Comparison of ENCODE assay signal across 8 mouse cellular contexts in the genomic region with DNA sequence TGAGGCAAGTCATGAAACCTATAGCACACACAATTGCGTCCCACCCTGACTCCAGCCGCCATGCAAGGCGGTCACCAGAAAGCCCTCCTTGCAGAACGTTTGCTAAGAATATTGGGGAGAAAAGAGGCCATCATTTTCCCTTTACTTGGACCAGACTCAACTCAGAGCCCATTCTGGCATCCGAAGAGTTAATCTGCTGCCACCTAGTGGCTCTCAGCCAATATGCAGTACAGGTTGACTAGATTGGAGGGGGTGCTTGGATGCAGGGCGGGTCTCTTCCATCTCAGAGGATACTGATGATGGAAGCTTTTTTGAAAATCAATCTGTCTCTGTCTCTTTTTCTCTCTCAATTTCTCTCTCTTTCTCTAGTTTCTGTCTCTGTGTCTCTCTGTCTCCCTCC.
DNase-seq lines count a peak whose midpoint lies in the region; ATAC-seq and TF ChIP-seq lines count a peak whose summit lies in the region.

No protein-coding gene starts in this region.

- no peaks in the 10 kb centered on the region for H3K79me2 ChIP-seq in MEL (ENCODE audit: control insufficient read depth, insufficient read depth, low read length, poor library complexity)

- no peaks in the 10 kb centered on the region for H3K27me3 ChIP-seq in MEL (ENCODE audit: control insufficient read depth in 1 of 2, insufficient read depth in 2 of 2, low read length in 2 of 2)
- no peaks in the 10 kb centered on the region for H3K27me3 ChIP-seq in forebrain, embryonic 15.5 days
- H3K27me3 ChIP-seq in midbrain, embryonic 12.5 days, result 0 out of 2 replicates have a peak, but pooled peaks cover 3% of the 10 kb centered on the region

- TF ChIP-seq RAD21 in MEL (IDR thresholded peaks at IDR 0.05; ENCODE audit: low read depth, low read length), result peak; percentile 83

- no peak overlapping the region for H3K4me3 ChIP-seq in MEL (ENCODE audit: control insufficient read depth in 1 of 2, insufficient read depth in 1 of 2, low read depth in 2 of 2, low read length in 2 of 2)
- peak overlapping the region; percentile 12; the same call in 1 of the 2 replicates for H3K4me3 ChIP-seq in forebrain, embryonic 15.5 days
- H3K4me3 ChIP-seq in midbrain, embryonic 12.5 days, result peak overlapping the region; percentile 25

- intact Hi-C loops in left cerebral cortex, postnatal 14 days (cut with DNase I), result no loop called here

- H3K4me1 ChIP-seq in MEL (ENCODE audit: control insufficient read depth in 1 of 2, insufficient read depth in 2 of 2, low read length in 2 of 2), result peaks cover 10 to 11% of the 10 kb centered on the region in 2 experiments; a peak in 3 of 4 replicates
- H3K4me1 ChIP-seq in forebrain, embryonic 15.5 days, result peaks cover 20% of the 10 kb centered on the region
- H3K4me1 ChIP-seq in midbrain, embryonic 12.5 days, result peaks cover 21% of the 10 kb centered on the region

- H3K27ac ChIP-seq in MEL (ENCODE audit: control insufficient read depth, low read depth, low read length), result no peak overlapping the region
- H3K27ac ChIP-seq in forebrain, embryonic 15.5 days (replicated peaks), result 0 out of 2 replicates have a peak overlapping the region, but pooled peaks have one; percentile 5
- peak overlapping the region; percentile 61 for H3K27ac ChIP-seq in midbrain, embryonic 12.5 days (replicated peaks)

- TF ChIP-seq POLR2A in MEL (IDR thresholded peaks at IDR 0.05; ENCODE audit: control insufficient read depth in 1 of 2, insufficient read depth in 1 of 2, low read depth in 1 of 2, low read length in 2 of 2, poor library complexity in 1 of 2), result no peak

- peaks cover 0 to 16% of the 10 kb centered on the region in 2 experiments; a peak in 2 of 4 replicates for H3K36me3 ChIP-seq in MEL (ENCODE audit: control insufficient read depth in 1 of 2, insufficient read depth in 2 of 2, low read length in 2 of 2)
- H3K36me3 ChIP-seq in forebrain, embryonic 15.5 days, result no peaks in the 10 kb centered on the region
- no peaks in the 10 kb centered on the region for H3K36me3 ChIP-seq in midbrain, embryonic 12.5 days

- DNase-seq in MEL (ENCODE audit: low read depth, low spot score), result peak; percentile 70
- DNase-seq in cerebellum, adult 11-12 months, result peak; percentile 16
- DNase-seq in induced T-regulatory cell, adult 2 months (ENCODE audit: low read depth), result peak; percentile 75
- DNase-seq in left cerebral cortex, postnatal 14 days (ENCODE audit: low spot score in 2 of 2), result peak; percentile 77 to 78
- peak; percentile 64 to 79 for DNase-seq in spleen, postnatal 4 days (ENCODE audit: low spot score in 2 of 2)
- DNase-seq in urinary bladder, adult 18-20 months (ENCODE audit: low spot score in 2 of 2), result no peak

- peak overlapping the region; percentile 48 for H3K4me2 ChIP-seq in forebrain, embryonic 15.5 days (replicated peaks)
- H3K4me2 ChIP-seq in midbrain, embryonic 12.5 days (replicated peaks), result peak overlapping the region; percentile 49

- H3K9me3 ChIP-seq in MEL (replicated peaks; ENCODE audit: insufficient read depth, low read length), result no peaks in the 10 kb centered on the region
- H3K9me3 ChIP-seq in forebrain, embryonic 15.5 days, result no peaks in the 10 kb centered on the region
- no peaks in the 10 kb centered on the region for H3K9me3 ChIP-seq in midbrain, embryonic 12.5 days

- no peak for TF ChIP-seq EP300 in MEL (IDR thresholded peaks at IDR 0.05; ENCODE audit: low read depth in 1 of 2, low read length in 2 of 2)

- peak; percentile 67 to 76 (median 71) for TF ChIP-seq CTCF in MEL (IDR thresholded peaks at IDR 0.05 in 2 of 3, conservative IDR thresholded peaks at IDR 0.05 in 1 of 3; ENCODE audit: control insufficient read depth in 1 of 3, insufficient read depth in 1 of 3, low read depth in 2 of 3, low read length in 3 of 3, poor library complexity in 1 of 3, severe bottlenecking in 1 of 3)

- ATAC-seq in forebrain, embryonic 15.5 days (replicated peaks), result peak; percentile 89
- peak; percentile 90 for ATAC-seq in midbrain, embryonic 12.5 days (ENCODE audit: low FRiP score, low read depth)

- H3K9ac ChIP-seq in MEL (ENCODE audit: control insufficient read depth, low read depth, low read length, poor library complexity, severe bottlenecking), result no peak overlapping the region
- no peak overlapping the region for H3K9ac ChIP-seq in forebrain, embryonic 15.5 days (replicated peaks)
- peak overlapping the region; percentile 34 for H3K9ac ChIP-seq in midbrain, embryonic 12.5 days (replicated peaks)

- WGBS in forebrain, embryonic 15.5 days, result under 1% methylated on average over 6 of the region's 6 CpGs
- WGBS in midbrain, embryonic 12.5 days, result 3% methylated on average over 6 of the region's 6 CpGs

TF ChIP-seq in MEL, 35 proteins besides CTCF, POLR2A, EP300 and RAD21:
- TF ChIP-seq POLR2AphosphoS2 (IDR thresholded peaks at IDR 0.05; ENCODE audit: low read length), result no peak
- no peak for TF ChIP-seq MEF2A (IDR thresholded peaks at IDR 0.05; ENCODE audit: extremely low read depth, insufficient replicate concordance, low read depth, low read length, poor library complexity, severe bottlenecking)
- TF ChIP-seq ZC3H11A (IDR thresholded peaks at IDR 0.05; ENCODE audit: low read depth, low read length), result peak; percentile 76
- TF ChIP-seq MAX (IDR thresholded peaks at IDR 0.05; ENCODE audit: low read length), result no peak
- peak; percentile 85 for TF ChIP-seq SMC3 (IDR thresholded peaks at IDR 0.05; ENCODE audit: low read depth, low read length)
- TF ChIP-seq TCF12 (IDR thresholded peaks at IDR 0.05; ENCODE audit: low read depth, low read length), result no peak
- no peak for TF ChIP-seq NELFE (IDR thresholded peaks at IDR 0.05; ENCODE audit: low read depth, low read length)
- no peak for TF ChIP-seq GABPA (IDR thresholded peaks at IDR 0.05; ENCODE audit: low read depth, low read length)
- no peak for TF ChIP-seq ZMIZ1 (IDR thresholded peaks at IDR 0.05; ENCODE audit: low read depth, low read length)
- TF ChIP-seq GATA1 (IDR thresholded peaks at IDR 0.05; ENCODE audit: low read depth, low read length), result no peak
- TF ChIP-seq ZKSCAN1 (IDR thresholded peaks at IDR 0.05; ENCODE audit: low read depth, low read length), result no peak
- TF ChIP-seq MAFK (IDR thresholded peaks at IDR 0.05; ENCODE audit: borderline replicate concordance, low read depth, low read length), result no peak

Comparison
In these comparisons a context has a peak if more than half of its experiments do, and no peak if none do; other contexts are left out.
1. DNase-seq: peak in MEL (single experiment), cerebellum, adult 11-12 months (single experiment), induced T-regulatory cell, adult 2 months (single experiment), left cerebral cortex, postnatal 14 days (2 of 2) and spleen, postnatal 4 days (2 of 2); none in urinary bladder, adult 18-20 months (0 of 2).
2. H3K4me3 ChIP-seq: peak in forebrain, embryonic 15.5 days (single experiment) and midbrain, embryonic 12.5 days (single experiment); none in MEL (0 of 2).